Mouse (Mus musculus) T-cell, adult 2 months (primary cell): ENCODE measurements around the gene Tmem107.
A peak's percentile ranks its signal among the peaks of the same experiment; 100 is the strongest.
"Not testable (repeated sequence)": the region's sequence is repeated elsewhere in the genome, so short reads cannot be mapped to it uniquely, and the experiment has no call there.

Experiments
- DNase-seq: peaks from one replicate; pipeline ENCODE4 v3.0.0; 2022; ENCODE audit warnings: low spot score

Gene Tmem107

DNA sequence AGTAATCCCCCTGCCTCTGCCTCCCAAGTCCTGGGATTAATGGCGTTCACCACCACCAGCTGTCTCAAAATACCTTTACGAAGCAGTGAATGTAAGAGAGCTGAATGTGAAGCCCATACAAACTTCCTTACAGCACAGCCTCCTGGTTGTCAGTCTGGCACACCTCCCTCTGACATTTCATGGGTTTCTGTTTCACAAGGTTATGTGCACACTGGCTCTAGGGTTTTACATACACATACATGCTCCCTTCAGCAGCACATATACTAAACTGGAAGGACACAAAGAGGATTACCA, 4.1 kb downstream of the Tmem107 start:
- DNase-seq = no peak

DNA sequence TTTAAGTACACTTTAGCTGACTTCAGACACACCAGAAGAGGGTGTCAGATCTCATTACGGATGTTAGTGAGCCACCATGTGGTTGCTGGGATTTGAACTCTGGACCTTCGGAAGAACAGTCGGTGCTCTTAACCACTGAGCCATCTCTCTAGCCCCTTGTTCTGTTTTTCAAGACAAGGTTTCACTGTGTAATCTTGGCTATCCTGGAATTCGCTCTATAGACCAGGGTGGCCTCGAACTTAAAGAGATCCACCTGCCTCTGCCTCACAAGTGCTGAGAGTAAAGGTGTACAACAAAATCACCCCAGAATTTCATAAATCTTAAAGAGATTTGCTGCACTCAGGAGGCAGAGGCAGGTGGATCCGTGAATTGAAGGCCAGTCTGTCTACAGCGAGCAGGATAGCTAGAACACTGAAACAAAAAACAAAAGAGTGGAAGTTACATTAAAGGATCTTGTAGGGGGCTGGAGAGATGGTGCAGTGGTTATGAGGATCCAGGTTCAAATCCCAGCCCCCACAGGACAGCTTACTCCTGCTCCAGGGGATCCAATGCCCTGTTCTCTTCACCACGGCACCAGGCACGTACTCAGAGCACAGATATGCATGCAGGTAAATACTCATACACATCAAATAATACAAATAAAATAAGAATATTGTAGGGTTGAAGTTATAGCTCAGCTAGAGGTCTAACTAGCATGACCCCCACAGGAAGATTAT, 5.3 kb downstream of the Tmem107 start:
- DNase-seq = no peak

DNA sequence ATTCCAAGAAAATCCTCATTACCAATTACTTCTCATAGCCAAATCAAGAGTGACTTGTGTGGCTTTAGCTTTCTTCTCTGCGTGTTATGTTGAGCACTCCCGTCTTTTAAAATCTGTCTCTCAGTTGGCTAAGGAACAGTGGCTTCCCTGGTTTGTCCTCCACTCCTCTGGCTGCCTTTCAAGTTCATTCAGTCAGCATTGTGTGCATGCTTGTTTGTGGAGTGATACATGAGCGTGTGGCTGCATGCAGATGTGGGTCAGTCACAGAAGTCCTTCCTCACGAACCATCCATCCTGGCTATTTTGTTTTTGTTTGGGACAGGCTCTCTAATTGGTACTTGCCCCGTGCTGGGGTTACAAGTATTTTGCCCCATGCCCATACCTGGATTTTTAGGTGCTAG, 6.0 kb downstream of the Tmem107 start:
- no peak for DNase-seq

DNA sequence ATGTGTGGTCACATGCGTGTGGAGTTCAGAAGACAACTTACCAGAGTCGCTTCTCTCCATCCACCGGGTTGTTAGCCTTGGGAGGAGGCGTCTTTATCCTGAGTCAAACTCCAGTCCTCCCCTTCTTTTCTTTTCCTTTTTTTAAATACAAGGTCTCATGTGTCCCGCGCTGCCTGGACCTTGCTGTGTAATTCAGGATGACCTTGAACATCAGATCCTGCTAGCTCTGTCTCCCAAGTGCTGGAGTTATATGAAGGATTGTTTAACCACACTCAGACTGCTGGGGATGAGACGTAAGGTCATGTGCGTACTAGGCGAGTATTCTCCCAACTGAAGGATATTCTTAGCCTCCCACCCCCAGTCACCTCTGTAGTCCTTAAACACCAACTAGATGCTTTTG, 6.7 kb downstream of the Tmem107 start:
- DNase-seq = no peak

DNA sequence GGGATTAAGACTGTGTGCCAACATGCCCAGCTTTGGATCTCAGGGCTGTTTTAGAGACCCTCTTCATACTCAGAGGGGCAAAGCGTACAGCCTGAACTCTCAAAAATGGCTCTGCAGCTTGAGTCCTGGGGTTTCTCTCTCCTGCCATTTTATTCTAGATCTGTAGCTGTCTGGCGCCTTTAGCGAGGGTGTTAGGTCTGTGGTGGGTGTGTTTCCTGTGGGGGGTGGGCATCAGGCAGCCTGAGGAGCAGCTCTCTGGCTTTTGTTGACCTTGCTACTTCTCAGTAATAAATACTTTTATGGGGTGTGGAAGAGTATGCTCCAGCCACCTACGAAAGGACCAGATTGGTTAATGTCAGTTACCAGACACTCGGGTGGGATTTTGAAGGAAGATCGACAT, 7.4 kb downstream of the Tmem107 start:
- DNase-seq = no peak

DNA sequence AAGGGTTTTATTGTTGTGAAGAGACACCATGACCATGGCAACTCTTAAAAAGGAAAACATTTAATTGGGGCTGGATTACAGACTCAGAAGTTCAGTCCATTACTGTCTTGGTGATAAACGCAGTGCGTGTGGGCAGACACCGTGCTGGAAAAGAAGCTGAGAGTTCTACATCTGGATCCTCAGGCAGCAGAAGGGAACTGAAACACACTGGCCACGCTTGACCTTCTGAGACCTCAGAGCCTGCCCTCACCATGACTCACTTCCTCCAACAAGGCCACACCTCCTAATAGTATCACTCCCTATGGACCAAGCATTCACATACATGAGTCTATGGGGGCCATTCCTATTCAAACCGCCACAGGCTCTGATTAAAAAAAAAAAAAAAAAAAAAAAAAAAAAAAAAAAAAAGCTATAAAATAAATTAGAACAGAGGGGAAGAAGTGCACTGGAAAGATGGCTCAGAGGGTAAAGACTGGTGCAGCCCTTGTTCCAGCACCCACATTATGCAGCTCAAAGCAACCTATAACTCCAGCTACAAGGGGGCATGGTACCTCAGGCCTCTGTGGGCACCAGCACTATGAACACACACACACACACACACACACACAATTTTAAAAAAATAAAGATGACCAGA, 8.3 kb downstream of the Tmem107 start:
- DNase-seq = no peak

DNA sequence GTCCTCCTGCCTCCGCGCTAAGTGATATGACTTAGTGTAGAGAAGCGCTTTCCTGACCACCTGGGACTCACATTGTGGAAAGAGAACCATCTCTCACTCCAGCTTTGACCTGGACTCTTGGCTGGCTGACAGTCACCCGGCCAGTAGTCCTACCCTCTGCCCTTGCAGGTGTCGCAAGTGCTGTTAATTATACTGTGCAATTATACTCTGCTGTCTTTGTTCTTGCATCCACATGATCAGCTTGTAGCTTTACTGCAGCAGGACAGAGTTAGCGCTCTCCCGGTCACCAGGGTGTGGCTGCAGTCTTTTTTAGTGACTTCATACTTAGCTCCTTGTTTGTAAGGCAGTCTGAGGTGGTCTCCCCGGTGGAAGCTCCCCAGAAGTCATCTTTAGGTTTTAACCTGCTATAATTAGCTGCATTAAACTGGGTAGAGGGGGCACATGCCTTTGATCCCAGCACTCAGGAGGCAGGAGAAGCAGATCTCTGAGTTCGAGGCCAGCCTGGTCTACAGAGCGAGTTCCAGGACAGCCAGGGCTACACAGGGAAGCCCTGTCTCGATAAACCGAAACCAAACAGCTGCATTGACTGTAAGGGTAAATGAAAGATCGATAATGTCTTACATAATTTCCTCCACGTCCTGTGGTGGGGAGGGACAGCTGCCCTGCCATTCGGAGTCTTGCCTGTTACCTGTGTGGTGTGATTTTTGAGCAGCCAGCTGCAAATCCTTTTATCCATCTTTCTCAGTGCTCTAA, 9.7 kb downstream of the Tmem107 start:
- DNase-seq = no peak

DNA sequence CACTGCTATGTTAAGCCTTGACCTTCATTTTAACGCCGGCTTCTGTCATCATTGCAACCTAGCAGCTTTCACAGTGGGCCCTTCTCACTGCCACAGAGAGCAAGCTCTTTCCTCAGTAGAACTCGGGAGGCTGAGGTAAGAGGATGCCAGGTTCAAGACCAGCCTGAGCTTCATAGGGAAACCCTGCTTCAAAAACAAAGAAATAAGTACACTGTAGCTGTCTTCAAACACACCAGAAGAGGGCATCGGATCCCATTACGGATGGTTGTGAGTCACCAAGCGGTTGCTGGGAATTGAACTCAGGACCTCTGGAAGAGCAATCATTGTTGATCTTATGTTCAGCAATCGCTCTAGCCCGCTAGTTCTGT, 10.2 kb downstream of the Tmem107 start:
- no peak for DNase-seq

DNA sequence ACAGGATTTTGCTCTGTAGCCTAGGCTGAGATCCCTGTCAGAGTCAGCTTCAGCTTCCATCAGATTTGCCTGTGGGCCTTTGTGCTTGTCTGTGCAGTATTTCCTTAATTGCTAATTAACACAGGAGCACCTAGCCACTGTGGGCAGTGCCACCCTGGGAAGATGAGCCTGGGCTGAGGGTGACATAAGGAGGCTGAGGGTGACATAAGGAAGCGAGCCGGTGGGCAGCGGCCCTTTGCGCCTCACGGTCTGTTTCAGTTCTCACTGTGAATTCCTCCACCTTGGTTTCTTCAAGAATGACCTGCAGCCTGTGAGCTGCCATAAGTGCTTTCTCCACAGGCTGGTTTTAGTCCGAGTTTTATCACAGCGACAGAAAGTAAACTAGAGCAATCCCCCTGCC, 11.0 kb downstream of the Tmem107 start:
- no peak for DNase-seq

DNA sequence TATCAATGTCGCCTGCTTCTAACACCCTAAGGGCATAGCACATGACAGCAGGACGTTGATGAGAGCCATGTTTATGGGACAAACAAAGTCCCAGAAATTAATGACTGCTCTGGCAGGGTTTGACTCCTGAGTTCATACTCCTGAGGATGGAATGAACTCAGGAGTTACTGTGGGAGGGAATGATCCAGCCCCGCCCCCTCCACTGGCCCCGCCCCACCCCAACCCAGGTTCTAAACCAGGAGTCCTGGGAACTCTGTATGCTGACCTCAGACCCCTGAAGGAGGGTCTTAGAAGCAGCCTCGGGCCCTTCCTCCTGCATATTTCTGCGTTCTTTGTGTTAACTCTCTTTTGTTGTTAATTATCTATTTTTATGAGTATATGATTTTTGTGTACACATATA, 15.0 kb downstream of the Tmem107 start:
- no peak for DNase-seq

DNA sequence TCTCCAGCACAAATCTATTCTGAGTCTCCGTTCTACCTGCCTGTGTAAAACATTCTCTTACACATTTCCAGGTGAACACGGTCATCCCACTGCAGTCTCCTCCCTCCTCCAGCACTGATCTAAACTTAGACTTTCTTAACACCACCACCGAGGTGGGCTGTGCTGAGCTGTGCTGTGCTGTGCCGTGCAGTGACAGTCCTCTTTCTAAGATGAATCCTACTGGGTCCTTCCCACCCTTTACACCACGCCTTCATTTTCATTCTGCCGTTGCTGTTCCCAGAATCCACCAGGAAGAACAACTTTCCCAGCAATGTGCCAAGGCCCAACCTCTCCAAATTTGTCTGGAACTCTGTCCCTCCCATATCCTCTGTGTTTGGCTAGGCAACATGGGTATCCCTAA, 15.8 kb downstream of the Tmem107 start:
- no peak for DNase-seq

DNA sequence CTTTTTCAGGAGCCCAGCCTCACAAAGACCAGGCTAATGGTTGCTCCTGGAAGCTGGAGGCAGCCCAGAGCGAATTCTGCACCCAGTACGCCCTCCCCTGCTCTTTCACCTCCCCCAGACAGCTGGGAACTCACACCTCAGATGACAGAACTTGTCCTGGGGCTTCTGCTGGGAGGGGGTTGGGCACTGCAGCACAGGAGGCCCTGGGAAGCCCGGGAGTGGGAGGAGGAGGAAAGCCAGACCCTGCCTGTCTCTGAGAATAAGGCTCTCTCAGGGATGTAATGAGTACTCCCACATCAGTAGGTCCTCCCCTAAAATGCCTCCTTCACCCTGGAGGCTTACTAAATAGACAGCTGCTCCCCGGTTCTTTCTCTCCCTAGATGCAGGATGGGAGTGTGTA, 16.5 kb downstream of the Tmem107 start:
- no peak for DNase-seq

DNA sequence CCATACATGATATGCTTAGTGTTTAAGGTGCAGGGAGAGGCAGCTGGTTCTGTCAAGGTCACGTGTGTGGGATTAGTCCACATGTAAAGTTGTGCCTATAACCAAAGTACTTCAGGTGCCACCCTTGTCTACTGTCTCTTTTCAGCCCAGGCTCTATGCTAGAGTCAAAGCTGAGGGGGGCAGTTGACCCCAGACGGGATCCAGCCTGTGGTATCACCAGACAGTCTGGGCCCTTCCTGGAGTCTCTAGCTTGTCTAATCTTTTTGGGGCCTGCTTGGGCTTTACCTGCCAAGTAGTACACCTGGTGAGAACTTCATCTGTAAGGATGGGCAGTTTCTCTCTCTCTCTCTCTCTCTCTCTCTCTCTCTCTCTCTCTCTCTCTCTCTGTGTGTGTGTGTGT, 17.0 kb downstream of the Tmem107 start:
- DNase-seq = no peak

DNA sequence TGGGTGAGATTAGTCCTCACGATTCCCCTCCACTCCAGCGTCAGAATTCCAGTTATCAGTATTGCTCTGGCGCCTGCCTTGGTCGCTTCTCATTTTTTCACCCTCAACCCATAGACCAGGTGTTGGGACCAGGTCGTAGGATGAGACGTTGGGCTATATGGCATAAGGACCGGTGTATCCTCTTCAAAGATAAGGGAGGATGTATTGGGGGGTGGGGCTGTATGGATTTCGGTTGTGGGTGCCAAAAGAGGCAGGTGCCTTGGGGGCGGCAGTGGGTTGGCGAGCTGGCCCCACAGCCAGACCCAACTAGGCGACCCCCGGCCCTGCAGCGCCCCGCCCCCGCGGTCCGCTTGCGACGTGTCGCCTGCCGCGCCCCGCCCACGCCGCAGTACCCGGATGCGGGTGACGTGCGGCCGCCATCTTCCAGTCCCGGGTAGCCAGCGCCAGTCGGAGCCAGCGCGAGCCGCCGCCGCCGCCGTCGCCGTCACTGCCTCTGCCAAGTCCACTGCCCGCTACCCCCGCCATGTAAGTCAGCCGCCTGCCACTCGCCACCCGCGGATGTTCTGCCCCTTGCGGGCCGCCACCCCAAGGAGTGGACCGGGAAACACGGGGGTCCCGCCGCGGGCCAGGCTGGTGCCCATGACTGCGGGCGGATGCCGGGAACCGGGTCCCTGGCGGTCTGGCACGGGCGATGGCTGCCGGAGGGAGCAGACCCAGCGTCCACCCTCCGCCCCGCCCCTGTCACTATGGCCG, 17.7 kb downstream of the Tmem107 start, which contains the start of gene Vamp2:
TSS of gene Vamp2 (plus strand) at position 388 of the 753 bp plus-strand sequence.
- DNase-seq = peak; percentile 92

DNA sequence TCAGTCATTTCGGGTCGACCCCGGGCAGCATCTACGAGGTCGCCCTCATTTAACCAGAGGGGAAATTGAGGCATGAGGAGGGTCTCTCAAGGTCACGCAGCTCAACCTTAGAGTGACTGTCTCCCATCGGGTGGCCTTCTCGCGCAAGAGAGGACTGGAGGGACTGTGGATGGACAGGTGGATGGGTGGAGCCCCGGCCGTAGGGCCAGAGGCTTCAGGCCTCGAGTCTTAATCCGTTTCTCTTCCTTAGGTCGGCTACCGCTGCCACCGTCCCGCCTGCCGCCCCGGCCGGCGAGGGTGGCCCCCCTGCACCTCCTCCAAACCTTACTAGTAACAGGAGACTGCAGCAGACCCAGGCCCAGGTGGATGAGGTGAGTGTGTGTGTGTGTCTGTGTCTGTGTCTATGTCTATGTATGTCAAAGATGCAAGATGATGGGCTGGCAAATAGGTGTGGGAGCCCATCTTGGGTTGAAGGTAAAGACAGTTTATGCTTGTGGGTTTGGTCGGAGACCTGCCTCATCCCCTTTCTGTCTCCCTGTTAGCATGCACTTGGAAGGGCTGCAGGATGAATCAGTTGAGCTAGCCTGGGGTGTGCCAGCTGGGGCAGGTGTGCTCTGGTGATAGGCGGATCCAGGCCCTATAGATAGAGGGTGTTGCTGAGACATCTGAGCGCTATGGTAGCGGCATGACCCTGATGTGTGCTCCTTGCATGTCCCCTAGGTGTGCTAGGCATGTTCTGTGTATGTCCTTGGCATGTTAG, 18.4 kb downstream of the Tmem107 start:
- no peak for DNase-seq

DNA sequence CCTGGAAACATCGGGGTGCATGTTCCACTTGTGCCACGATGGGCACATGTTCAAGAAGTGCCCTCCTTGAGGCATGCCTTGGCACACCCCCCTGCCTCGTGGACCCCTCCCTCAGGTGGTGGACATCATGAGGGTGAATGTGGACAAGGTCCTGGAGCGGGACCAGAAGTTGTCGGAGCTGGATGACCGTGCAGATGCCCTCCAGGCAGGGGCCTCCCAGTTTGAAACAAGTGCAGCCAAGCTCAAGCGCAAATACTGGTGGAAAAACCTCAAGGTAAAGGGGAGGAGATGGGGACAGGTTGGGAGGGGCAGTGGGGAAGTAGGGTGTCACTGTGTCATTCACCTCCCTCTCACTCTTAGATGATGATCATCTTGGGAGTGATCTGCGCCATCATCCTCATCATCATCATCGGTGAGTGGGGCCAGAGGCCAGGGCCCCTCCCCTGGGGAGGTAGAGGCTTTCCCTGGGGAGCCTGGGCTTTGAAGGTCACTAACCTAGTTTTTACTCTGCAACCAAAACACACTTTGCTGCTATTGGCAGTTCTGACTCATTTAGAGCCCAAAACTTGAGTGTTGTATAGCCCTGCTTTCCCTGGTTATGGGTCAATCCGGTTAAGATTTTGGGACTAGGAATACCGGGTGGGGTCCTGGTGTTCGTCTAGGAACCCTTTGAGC, 19.1 kb downstream of the Tmem107 start:
- no peak for DNase-seq

DNA sequence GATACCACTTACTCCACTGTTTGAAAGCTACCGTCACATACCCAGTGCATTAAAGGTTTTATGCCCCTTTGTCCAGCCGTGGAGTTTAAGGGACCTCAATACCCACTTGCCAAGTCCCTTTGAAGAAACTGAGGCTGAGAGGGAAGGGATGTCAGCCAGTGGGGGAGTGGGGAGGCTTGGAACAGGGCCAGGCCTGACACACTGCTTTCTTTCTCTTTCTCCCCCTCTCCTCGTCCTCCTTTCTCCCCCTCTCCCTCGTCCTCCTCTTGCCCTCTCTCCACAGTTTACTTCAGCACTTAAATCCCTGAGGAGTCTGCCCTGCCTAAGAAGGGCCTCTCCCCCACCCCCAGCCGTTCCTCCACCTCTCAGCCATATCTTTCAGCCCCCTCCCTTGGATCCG, 19.8 kb downstream of the Tmem107 start:
- DNase-seq = no peak

DNA sequence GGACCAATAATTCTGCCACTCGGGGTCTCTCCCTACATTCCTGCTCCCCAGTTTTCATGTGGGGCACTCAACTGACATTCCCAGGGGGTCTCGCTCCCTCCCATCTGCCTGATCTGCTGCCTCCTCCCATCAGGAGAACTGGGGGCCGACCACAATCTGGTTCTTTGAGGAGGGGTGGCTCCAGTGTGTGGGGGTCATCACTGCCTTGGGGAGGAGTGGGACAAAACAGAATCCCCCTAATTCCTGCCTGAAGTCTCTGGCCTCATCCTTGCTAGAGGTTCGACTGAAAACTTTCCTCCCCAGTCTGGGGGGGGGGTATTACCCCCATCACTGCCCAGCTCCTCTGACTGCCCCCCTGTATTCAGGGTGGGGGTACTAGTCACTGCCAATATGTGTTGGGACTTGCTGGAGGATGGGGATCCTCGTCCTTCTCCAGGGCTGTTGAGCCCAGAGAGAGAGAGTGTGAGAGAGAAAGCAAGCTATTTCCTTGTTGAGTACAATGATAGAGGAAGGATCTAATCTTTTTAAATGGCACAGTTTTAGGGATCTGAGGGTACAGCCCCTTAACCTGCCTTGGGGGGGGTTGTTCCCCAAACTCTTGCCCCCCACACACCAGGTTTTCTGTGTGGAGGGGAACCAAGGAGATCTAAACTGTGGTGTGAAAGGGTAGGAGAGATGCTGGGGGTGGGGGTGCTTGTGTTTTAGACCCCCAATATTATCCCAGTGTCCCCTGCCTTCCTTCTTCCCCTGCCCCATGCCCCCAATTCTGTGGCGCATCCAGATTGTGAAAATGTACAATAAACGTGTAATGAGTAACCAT, 21.2 kb downstream of the Tmem107 start:
- DNase-seq = no peak

DNA sequence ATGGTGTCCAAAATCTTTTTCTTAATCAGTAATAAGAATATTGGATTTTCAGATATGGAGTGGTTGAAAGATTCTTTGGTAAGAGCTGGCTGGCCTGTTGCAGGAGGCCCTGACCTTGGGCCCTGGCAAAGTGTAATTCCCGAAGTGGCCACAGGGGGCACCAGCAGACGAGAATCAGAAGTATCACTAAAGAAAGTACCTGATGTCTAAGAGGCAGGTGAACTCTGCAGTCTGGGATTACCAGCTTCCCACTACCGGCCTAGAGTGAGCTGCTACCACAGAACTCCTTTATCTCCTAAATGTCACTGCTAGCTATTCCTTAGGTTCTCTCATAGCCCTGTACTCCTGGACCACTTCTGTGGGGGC, 21.8 kb downstream of the Tmem107 start:
- peak; percentile 85 for DNase-seq

DNA sequence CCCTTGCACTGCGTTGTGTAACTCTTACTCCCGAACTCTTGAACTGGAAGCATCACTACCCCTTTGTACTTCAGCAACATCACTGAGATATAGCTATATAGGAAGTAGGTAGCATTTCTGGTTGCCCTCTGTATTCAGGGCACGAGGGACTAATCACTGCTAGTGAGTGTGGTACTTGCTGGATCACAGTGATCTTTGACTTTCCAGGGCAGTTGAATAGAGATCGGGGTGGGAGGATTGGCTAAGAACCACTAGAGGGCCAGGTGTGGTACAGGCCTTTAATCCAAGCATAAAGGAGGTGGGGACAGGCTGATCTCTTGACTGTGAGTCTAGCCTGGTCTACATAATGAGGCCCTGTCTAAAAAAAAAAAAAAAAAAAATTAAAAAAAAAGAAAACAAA, 22.3 kb downstream of the Tmem107 start:
- peak; percentile 51 for DNase-seq

DNA sequence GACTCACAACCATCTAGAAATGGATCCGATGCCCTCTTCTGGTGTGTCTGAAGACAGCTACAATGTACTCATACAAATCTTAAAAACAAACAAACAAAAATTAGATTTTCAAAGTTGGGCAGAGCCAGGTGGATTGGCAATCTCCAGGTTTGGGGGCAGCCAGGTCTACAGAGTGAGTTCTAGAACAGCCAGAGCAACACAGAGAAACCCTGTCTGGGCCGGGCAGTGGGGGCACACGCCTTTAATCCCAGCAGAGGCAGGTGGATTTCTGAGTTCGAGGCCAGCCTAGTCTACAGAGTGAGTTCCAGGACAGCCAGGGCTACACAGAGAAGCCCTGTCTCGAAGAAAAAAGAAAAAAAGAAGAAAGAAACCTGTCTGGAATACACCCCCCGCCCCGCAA, 23.2 kb downstream of the Tmem107 start:
- not testable (repeated sequence) for DNase-seq
